Mouse (Mus musculus) heart, embryonic 13.5 days (tissue): Measurements from ENCODE around the gene Zkscan14. TPM values are rescaled to one million over a fixed set of nuclear protein-coding genes. Genes with fewer than 3 reads are reported as not detected.

Experiments used
- ATAC-seq: fragments of 200-750 bp; cut with Nextera tagmentation; 2 replicates; pipeline ENCODE4 v1.8.0; 2017; ENCODE audit warnings: moderate TSS enrichment; ENCODE audit not compliant: insufficient number of reproducible peaks, low FRiP score, low TSS enrichment; ENCODE audit errors: extremely low read depth
- H3K27ac ChIP-seq: fragments of 300-500 bp; sonication (generic); replicated peaks from 2 replicates; pipeline ENCODE4 v1.5.1; 2015; ENCODE audit warnings: moderate library complexity, mild to moderate bottlenecking, inconsistent platforms
- H3K27me3 ChIP-seq: fragments of 300-500 bp; sonication (generic); replicated peaks from 2 replicates; pipeline ENCODE4 v1.6.1; 2015; ENCODE audit warnings: mild to moderate bottlenecking, inconsistent platforms
- H3K36me3 ChIP-seq: fragments of 300-500 bp; sonication (generic); 2 replicates; pipeline ENCODE4 v1.6.1; 2015; ENCODE audit warnings: mild to moderate bottlenecking, inconsistent platforms
- H3K4me1 ChIP-seq: fragments of 300-500 bp; sonication (generic); 2 replicates; pipeline ENCODE4 v1.6.1; 2015; ENCODE audit warnings: inconsistent platforms
- H3K4me2 ChIP-seq: fragments of 300-500 bp; sonication (generic); 2 replicates; pipeline ENCODE4 v1.6.1; 2015; ENCODE audit warnings: inconsistent platforms, mild to moderate bottlenecking, moderate library complexity
- H3K4me3 ChIP-seq: fragments of 300-500 bp; sonication (generic); 2 replicates; pipeline ENCODE4 v1.5.1; 2015; ENCODE audit warnings: moderate library complexity, mild to moderate bottlenecking, inconsistent platforms
- H3K9ac ChIP-seq: fragments of 300-500 bp; sonication (generic); 2 replicates; pipeline ENCODE4 v1.6.1; 2015; ENCODE audit warnings: inconsistent platforms, mild to moderate bottlenecking, moderate library complexity
- H3K9me3 ChIP-seq: fragments of 300-500 bp; sonication (generic); 2 replicates; pipeline ENCODE4 v1.6.1; 2016; ENCODE audit warnings: inconsistent platforms
- WGBS: fragments of 180-500 bp; shearing (Covaris S2); methylation state at CpG from one replicate; pipeline ENCODE4 v1.1.7; 2015; ENCODE audit warnings: mixed read lengths; 5-methylcytosine and 5-hydroxymethylcytosine counted together
- polyA plus RNA-seq: library from polyadenylated mRNA; unstranded; fragments of >200 nt; fragmentation: Nextera tagmentation; extraction: Ambion mirVana; gene quantifications from 2 replicates; pipeline ENCODE4 v1.2.1, GENCODE M21; 2015

The Zkscan14 gene
- polyA plus RNA-seq, 1 experiment from 2014 or later: 6.9 TPM

DNA sequence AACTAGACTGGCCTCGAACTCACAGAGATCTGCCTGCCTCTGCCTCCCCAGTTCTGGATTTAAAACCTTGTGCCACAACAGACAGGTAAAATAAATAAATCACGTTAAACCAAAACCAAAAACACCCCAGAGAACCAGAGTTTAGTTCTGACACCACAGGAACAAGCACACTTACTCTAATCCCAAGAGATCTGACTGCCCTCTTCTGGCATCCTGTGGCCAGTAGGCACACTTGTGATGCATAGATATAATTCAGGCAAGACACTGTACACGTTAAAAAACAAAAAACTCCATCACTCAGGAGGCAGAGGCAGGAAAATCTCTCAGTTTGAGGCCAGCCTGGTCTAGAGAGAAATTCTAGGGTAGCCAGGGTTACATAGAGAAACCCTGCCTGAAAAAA is 778 bp upstream of the Zkscan14 start:
- 44% methylated on average over 3 of the region's 3 CpGs for WGBS
- ATAC-seq: no peak
- H3K27ac ChIP-seq: no peak overlapping the region
- H3K9ac ChIP-seq: no peak overlapping the region
- H3K27me3 ChIP-seq: no peaks in the 10 kb centered on the region
- no peaks in the 10 kb centered on the region for H3K9me3 ChIP-seq
- H3K36me3 ChIP-seq: peaks cover 22% of the 10 kb centered on the region
- H3K4me1 ChIP-seq: peaks cover 31% of the 10 kb centered on the region
- no peak overlapping the region for H3K4me3 ChIP-seq
- H3K4me2 ChIP-seq: no peak overlapping the region

DNA sequence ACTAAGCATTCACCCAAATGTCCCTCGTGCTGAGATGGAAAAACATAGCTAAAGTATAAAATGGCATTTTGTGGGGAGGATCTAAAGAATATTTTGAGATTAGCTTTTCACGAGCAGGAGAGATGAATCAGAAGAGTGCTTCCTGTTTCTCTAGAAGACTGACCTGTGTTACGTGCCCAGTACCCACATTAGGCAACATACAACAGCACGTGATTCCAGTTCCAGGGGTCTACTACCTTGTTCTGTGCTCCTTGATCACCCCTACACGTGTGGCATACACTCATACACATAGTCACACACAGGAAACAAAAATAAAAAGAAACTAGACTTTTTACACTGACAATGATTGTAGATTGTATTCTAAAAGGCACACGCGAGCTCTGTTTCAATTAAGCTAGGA is 1.3 kb downstream of the Zkscan14 start:
- WGBS: 76% methylated on average over 7 of the region's 7 CpGs
- no peak for ATAC-seq
- Histone ChIP-seq H3K27me3 (no peaks in the 10 kb centered on the region), H3K36me3 (peaks cover 29% of the 10 kb centered on the region), H3K27ac (no peak overlapping the region), H3K9me3 (no peaks in the 10 kb centered on the region), H3K9ac (peak overlapping the region; percentile 87; the same call in 1 of the 2 replicates), H3K4me2 (peak overlapping the region; percentile 78), H3K4me1 (peaks cover 18% of the 10 kb centered on the region), H3K4me3 (peak overlapping the region; percentile 61)

DNA sequence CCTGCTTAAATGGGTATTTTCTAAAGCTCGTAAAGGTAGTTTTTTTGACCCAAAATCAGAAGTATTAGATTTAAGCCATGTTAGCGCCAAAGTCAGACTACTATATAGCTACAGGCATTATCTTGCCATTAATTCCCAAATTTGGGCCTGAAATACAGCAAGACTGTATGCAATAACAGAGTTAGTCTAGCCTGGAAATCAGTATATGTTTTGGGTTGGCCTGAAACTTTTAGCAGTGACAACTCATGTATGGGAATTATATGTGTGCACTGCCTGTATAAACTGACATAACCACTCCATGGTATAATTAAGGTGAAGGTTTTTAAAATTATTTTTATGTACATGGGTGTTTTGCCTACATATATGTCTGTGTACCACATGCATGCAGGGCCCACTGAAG is 9.7 kb downstream of the Zkscan14 start, which contains the start of gene Atp5j2:
Atp5j2 (minus strand) TSS at position 101 of the 400 bp plus-strand sequence.
- WGBS: 83% methylated on average over 2 of the region's 2 CpGs
- no peak for ATAC-seq
- Histone ChIP-seq H3K9me3 (no peaks in the 10 kb centered on the region), H3K4me1 (peaks cover 32% of the 10 kb centered on the region), H3K4me3 (peak within 1 kb of the TSS; percentile 83), H3K9ac (peak within 1 kb of the TSS; percentile 89), H3K4me2 (peak within 1 kb of the TSS; percentile 86), H3K36me3 (peaks cover 59% of the 10 kb centered on the region), H3K27ac (peak within 1 kb of the TSS; percentile 91), H3K27me3 (no peaks in the 10 kb centered on the region)

DNA sequence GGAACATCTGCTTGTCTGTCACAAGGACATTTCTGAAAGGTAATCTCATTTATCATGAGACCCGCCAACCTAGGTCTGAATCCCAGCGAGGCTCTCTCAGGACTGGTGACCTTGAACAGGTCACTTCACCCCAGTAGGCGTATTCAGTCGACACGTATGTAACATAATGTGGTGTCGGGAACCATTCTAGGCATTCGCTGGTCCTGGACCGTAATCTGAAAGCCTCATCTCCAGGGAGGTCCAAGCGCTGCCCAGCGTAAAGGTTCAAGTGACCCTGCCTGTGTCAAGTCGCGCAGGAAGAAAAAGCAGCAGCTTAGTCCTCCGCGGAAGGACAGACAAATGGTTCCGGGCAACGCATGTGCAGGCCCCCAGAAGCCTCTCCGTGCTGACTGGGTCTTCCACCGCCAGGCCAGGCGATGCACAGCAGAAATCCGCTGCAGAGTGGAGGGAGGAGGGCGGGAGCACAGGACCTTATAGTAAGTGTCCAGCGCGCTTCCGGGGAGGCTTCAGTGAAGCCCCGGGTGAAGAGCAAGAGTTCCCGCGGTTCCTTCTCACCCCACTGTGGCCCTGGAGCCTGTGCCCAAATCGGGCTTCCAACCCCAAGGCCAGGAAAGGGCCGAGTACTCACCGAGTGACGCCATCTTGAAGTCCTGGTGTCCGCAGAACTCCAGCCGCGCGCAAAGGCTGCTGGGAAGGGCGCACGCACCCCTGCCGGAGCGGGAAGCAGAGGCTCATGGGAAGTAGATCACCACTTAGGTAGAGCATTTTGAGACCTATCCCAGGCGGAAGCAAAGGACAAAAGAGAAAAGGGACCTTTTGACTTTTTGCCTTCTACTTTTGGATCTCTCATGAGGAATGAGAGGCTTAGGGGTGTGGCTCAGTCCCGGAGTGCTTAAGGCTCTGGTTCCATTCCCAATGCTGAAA is 10.5 kb downstream of the Zkscan14 start:
- peak; percentile 80; the same call in 1 of the 2 replicates for ATAC-seq
- Histone ChIP-seq H3K4me2 (peak overlapping the region; percentile 86), H3K9me3 (no peaks in the 10 kb centered on the region), H3K27me3 (no peaks in the 10 kb centered on the region), H3K9ac (peak overlapping the region; percentile 89), H3K4me3 (peak overlapping the region; percentile 83), H3K4me1 (peaks cover 32% of the 10 kb centered on the region), H3K27ac (peak overlapping the region; percentile 91), H3K36me3 (peaks cover 60% of the 10 kb centered on the region)
- under 1% methylated on average over 41 of the region's 41 CpGs for WGBS

DNA sequence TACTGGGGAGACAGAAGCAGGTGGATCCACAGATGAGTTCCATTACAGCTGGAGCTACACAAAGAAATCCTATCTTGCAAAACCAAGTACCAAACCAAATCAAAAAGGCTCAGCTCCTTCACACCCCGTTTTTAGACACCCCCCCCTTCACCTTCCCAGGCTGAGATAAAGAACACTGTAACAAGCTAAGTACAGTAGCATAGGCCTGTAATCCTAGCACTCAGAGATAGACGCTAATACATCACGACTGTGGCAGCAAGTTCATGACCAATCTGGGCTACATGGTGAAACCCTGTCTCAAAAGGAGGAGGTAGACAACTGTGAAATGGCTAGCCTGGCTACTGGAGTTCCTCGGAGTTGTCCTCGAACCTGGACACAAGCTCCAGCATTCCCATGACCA is 11.3 kb downstream of the Zkscan14 start:
- Histone ChIP-seq H3K4me3 (peak overlapping the region; percentile 83), H3K4me2 (peak overlapping the region; percentile 86), H3K36me3 (peaks cover 60% of the 10 kb centered on the region), H3K27ac (peak overlapping the region; percentile 91), H3K9ac (peak overlapping the region; percentile 89), H3K9me3 (no peaks in the 10 kb centered on the region), H3K4me1 (peaks cover 32% of the 10 kb centered on the region), H3K27me3 (no peaks in the 10 kb centered on the region)
- WGBS: 21% methylated on average over 5 of the region's 5 CpGs
- no peak for ATAC-seq

DNA sequence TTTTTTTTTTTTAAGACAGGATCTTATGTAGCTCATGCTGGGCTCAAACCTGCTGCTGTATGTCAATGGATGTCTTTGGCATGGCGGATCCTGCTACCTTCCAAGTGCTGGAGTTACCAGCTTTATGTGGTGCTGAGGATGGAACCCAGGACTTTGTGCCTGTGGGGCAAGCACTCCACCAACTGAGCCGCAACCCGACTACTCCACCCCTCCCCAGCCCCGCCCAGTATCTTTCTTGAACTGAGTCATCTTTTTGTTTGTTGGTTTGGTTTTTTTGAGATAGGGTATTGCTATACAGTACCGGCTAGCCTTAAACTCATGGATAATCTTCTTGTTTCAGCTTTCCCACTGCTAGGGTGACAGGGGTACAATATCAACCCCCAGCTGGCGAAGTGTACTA is 12.3 kb downstream of the Zkscan14 start:
- Histone ChIP-seq H3K36me3 (peaks cover 60% of the 10 kb centered on the region), H3K27ac (no peak overlapping the region), H3K9ac (peak overlapping the region; percentile 89), H3K4me2 (peak overlapping the region; percentile 86), H3K27me3 (no peaks in the 10 kb centered on the region), H3K9me3 (no peaks in the 10 kb centered on the region), H3K4me3 (peak overlapping the region; percentile 83), H3K4me1 (peaks cover 32% of the 10 kb centered on the region)
- 84% methylated on average over 6 of the region's 6 CpGs for WGBS
- ATAC-seq: no peak

DNA sequence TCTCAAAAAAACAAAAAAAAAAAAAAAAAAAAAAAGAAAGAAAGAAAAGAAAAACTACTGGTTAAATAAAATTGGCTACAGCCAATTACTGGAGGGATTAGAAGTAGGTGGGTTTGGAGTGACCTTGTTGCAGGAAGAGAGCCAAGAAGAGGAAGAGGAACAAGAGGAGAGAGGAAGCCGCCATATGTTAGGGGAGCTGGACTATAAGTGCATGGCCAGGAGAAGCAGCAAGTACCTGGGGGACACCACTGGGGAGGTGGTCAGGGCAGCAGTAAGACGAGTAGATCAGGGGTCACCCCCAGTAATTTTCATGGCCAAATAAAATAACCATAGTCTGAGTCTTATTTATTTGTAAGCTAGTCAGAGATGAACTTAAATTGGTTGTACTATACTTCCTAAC is 16.4 kb downstream of the Zkscan14 start:
- Histone ChIP-seq H3K36me3 (peaks cover 93% of the 10 kb centered on the region), H3K9me3 (no peaks in the 10 kb centered on the region), H3K27ac (no peak overlapping the region), H3K9ac (no peak overlapping the region), H3K4me1 (peaks cover 21% of the 10 kb centered on the region), H3K27me3 (no peaks in the 10 kb centered on the region), H3K4me3 (no peak overlapping the region), H3K4me2 (no peak overlapping the region)
- WGBS: 87% methylated on average over 2 of the region's 2 CpGs
- no peak for ATAC-seq

DNA sequence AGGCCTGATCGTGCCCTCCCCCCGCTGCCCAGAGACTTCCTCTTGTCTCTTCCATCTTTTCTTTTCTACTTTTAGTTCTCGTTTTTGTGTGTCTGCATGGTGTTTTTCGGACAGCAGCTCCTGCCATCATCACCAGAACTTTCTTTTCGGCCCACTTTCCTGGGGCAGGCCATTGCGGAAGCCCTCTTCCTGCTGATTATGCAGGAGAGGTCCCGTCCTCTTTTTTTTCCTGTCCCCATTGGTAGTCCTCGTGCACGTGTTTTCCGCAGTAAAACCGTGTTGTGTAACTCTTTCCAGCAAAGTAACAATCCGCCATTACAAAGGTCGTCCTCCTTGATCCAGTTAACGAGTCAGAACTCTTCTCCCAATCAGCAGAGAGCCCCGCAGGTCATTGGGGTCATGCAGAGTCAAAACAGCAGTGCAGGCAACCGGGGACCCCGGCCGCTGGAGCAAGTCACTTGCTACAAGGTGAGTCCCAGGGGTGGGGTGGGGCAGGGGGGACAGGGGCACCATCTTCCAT is 23.1 kb downstream of the Zkscan14 start:
- Histone ChIP-seq H3K4me3 (no peak overlapping the region), H3K4me1 (no peaks in the 10 kb centered on the region), H3K27me3 (no peaks in the 10 kb centered on the region), H3K27ac (no peak overlapping the region), H3K9ac (no peak overlapping the region), H3K4me2 (no peak overlapping the region), H3K9me3 (no peaks in the 10 kb centered on the region), H3K36me3 (peaks cover 100% of the 10 kb centered on the region)
- 84% methylated on average over 18 of the region's 18 CpGs for WGBS
- no peak for ATAC-seq

DNA sequence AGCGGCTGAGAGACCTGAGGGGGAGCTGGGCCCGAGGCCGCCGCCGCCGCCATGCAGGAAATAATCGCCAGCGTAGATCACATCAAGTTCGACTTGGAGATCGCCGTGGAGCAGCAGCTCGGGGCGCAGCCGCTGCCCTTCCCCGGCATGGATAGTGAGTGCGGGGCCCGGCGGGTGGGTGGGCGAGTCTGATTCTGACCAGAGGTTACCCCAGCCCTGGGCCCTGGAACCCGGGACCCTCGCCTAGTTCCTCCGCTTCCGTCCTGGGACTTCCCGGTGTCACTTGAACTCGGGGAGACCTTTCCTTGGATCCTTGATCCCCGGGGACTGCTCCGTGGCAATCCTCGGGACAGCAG is 34.4 kb downstream of the Zkscan14 start:
- Histone ChIP-seq H3K36me3 (peaks cover 52% of the 10 kb centered on the region), H3K9me3 (no peaks in the 10 kb centered on the region), H3K4me2 (peak overlapping the region; percentile 97), H3K4me3 (peak overlapping the region; percentile 98), H3K9ac (peak overlapping the region; percentile 99), H3K27me3 (no peaks in the 10 kb centered on the region), H3K4me1 (peaks cover 41% of the 10 kb centered on the region), H3K27ac (peak overlapping the region; percentile 92)
- 1% methylated on average over 27 of the region's 28 CpGs for WGBS
- no peak for ATAC-seq

DNA sequence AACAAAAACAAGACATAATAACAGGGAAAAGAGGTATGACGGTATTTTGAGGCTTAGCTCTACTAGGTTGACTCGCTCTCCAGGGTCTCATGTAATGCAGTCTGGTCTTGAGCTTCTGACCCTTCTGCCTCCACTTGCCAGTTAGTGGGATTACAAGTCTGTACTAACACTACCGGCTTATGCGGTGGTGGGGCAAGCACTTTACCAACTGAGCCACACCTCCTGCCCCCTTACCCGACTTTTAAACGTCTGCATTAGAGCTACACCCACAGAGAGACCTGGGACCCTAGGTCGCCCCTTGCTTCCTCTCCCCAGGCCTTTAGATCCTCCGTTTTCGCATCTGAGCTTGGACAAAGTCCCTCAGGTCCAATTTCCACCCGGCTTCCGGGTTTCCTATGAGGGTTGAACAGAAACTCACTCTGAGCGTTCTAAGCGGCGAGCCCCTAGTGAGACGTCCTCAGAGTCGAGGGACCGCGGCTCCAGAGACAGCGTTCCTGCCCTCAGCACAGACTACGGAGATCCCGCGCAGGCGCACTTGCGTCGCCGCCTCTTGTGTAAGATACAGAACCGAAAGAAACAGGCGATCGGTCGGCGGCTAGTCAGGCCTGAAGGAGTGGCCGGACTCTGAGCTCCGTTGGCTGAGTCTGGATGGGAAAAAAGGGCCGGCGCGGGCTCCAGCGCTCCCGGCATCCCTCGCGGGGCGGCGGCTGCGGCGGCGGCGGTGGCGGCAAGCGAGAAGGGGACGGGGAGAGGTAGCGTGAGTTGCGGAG is 34.9 kb downstream of the Zkscan14 start, which contains the start of the genes Ptcd1 and Cpsf4:
Ptcd1 (minus strand) TSS at position 573 of the 770 bp plus-strand sequence.
Cpsf4 (plus strand) TSS at position 678 of the 770 bp plus-strand sequence.
- Histone ChIP-seq H3K9ac (peak within 1 kb of the TSS; percentile 99), H3K27me3 (no peaks in the 10 kb centered on the region), H3K9me3 (no peaks in the 10 kb centered on the region), H3K4me2 (peak within 1 kb of the TSS; percentile 97), H3K4me3 (peak within 1 kb of the TSS; percentile 98), H3K27ac (peak within 1 kb of the TSS; percentile 92), H3K36me3 (peaks cover 51% of the 10 kb centered on the region), H3K4me1 (peaks cover 41% of the 10 kb centered on the region)
- under 1% methylated on average over 51 of the region's 51 CpGs for WGBS
- peak; percentile 90 for ATAC-seq

DNA sequence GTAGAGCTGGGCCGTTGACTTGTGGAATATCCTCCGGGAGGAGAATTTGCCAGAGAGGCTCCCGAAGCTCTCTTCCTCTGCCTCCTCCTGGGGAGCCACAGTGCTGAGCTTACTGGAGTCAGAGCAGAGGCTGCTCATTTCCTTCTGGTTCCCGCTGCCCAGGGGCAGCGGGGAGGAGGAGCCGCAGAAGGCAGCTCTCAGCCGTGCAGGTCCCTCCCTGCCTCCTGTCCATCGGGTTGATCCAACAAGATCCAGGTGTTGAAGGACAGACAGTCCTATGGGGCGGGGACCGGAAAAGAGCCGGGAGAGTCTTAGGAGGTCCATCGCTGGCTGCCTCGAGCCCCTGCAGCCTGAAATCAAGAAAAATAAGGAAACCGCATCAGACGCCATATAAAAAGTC is 36.5 kb downstream of the Zkscan14 start:
- Histone ChIP-seq H3K4me2 (peak overlapping the region; percentile 97), H3K4me3 (peak overlapping the region; percentile 13; the same call in 1 of the 2 replicates), H3K9ac (peak overlapping the region; percentile 37), H3K36me3 (peaks cover 51% of the 10 kb centered on the region), H3K9me3 (no peaks in the 10 kb centered on the region), H3K27me3 (no peaks in the 10 kb centered on the region), H3K4me1 (peaks cover 41% of the 10 kb centered on the region), H3K27ac (no peak overlapping the region)
- WGBS: 86% methylated on average over 15 of the region's 15 CpGs
- no peak for ATAC-seq
